In genomic region chr3:52099286-52099685, GRCm38 (mm10) we compare ENCODE assay signal across 25 mouse cellular contexts. TPM values are rescaled to one million over a fixed set of nuclear protein-coding genes. Genes with fewer than 3 reads are reported as not detected.
DNase-seq lines count a peak whose midpoint lies in the region; ATAC-seq and TF ChIP-seq lines count a peak whose summit lies in the region.
"Had no signal": no experiment of that assay in that cellular context is flagged by ENCODE, and none has a peak within 500 bp of the region (broad histone marks: within the 10 kb centered on the region; RNA-seq: fewer than 3 reads in every experiment).

No protein-coding gene starts in this region.

- DNase-seq in kidney, postnatal 0 days (ENCODE audit: low spot score), result peak; percentile 34
- no peak for DNase-seq in kidney, adult 9 months
- no peak for DNase-seq in lung, adult 2 months
- no peak for DNase-seq in yolk sac, embryonic 10.5 days (ENCODE audit: low spot score)
- DNase-seq: adrenal gland, postnatal 10 days; cerebellum, adult 11 months; cerebellum, adult 9-10 months; embryo, embryonic 11 days; gastrocnemius, postnatal 14 days; kidney, adult 18-20 months; kidney, postnatal 14 days; layer of hippocampus, adult 9-11 months; right cerebral cortex, postnatal 25 days; spleen, adult 18-20 months had no signal

- H3K4me1 ChIP-seq in kidney, postnatal 0 days (replicated peaks; ENCODE audit: insufficient read depth, low read length), result no peaks in the 10 kb centered on the region; the same call in 1 of the 2 replicates
- H3K4me1 ChIP-seq in lung, embryonic 15.5 days, result peaks cover 26% of the 10 kb centered on the region
- H3K4me1 ChIP-seq in lung, adult 2 months (ENCODE audit: control insufficient read depth, insufficient read depth, low read length), result no peaks in the 10 kb centered on the region
- H3K4me1 ChIP-seq in intestine, embryonic 15.5 days (replicated peaks), result no peaks in the 10 kb centered on the region
- H3K4me1 ChIP-seq in stomach, embryonic 16.5 days (ENCODE audit: control insufficient read depth, insufficient read depth, low read length), result peaks cover 3% of the 10 kb centered on the region

- H3K27ac ChIP-seq in kidney, postnatal 0 days, result no peak overlapping the region
- H3K27ac ChIP-seq in lung, embryonic 15.5 days, result peak overlapping the region; percentile 5; the same call in 1 of the 2 replicates
- peak overlapping the region; percentile 51; the same call in 1 of the 2 replicates for H3K27ac ChIP-seq in intestine, embryonic 15.5 days
- peak overlapping the region; percentile 63 for H3K27ac ChIP-seq in stomach, embryonic 16.5 days (ENCODE audit: low read length)
- H3K27ac ChIP-seq: embryonic facial prominence, embryonic 12.5 days; heart, embryonic 15.5 days; limb, embryonic 10.5 days; limb, embryonic 15.5 days had no signal

- H3K4me3 ChIP-seq in kidney, postnatal 0 days (replicated peaks; ENCODE audit: low read depth, low read length), result no peak overlapping the region
- H3K4me3 ChIP-seq in lung, embryonic 15.5 days, result no peak overlapping the region
- no peak overlapping the region for H3K4me3 ChIP-seq in lung, adult 2 months (replicated peaks; ENCODE audit: extremely low read depth, low read depth, low read length)
- no peak overlapping the region for H3K4me3 ChIP-seq in intestine, embryonic 15.5 days (replicated peaks)
- H3K4me3 ChIP-seq in stomach, embryonic 16.5 days (replicated peaks; ENCODE audit: low read length), result no peak overlapping the region
- H3K4me3 ChIP-seq: embryonic facial prominence, embryonic 12.5 days; heart, embryonic 15.5 days; limb, embryonic 10.5 days; limb, embryonic 15.5 days had no signal

- no peak for TF ChIP-seq POLR2A in lung, adult 2 months (IDR thresholded peaks at IDR 0.05; ENCODE audit: borderline replicate concordance, extremely low read depth, low read depth, low read length)

- H3K27me3 ChIP-seq in kidney, postnatal 0 days (ENCODE audit: insufficient read depth, low read length), result no peaks in the 10 kb centered on the region
- H3K27me3 ChIP-seq in lung, embryonic 15.5 days, result no peaks in the 10 kb centered on the region
- H3K27me3 ChIP-seq in intestine, embryonic 15.5 days (replicated peaks), result no peaks in the 10 kb centered on the region
- H3K27me3 ChIP-seq in stomach, embryonic 16.5 days (ENCODE audit: control insufficient read depth, insufficient read depth, low read length), result no peaks in the 10 kb centered on the region
- H3K27me3 ChIP-seq: embryonic facial prominence, embryonic 12.5 days; heart, embryonic 15.5 days; limb, embryonic 15.5 days had no signal

- ATAC-seq in kidney, postnatal 0 days (replicated peaks; ENCODE audit: low FRiP score, low read depth), result no peak
- no peak for ATAC-seq in lung, embryonic 15.5 days (ENCODE audit: borderline replicate concordance, extremely low read depth, low FRiP score, low TSS enrichment)
- no peak for ATAC-seq in intestine, embryonic 15.5 days
- ATAC-seq in stomach, embryonic 16.5 days (ENCODE audit: insufficient read depth, low FRiP score), result no peak
- ATAC-seq: forebrain, embryonic 14.5 days; hindbrain, embryonic 16.5 days; midbrain, embryonic 16.5 days had no signal

- no peak overlapping the region for H3K4me2 ChIP-seq in kidney, postnatal 0 days (ENCODE audit: low read length)
- H3K4me2 ChIP-seq in lung, embryonic 15.5 days, result no peak overlapping the region
- peak overlapping the region; percentile 23 for H3K4me2 ChIP-seq in intestine, embryonic 15.5 days (replicated peaks)
- peak overlapping the region; percentile 14; the same call in 1 of the 2 replicates for H3K4me2 ChIP-seq in stomach, embryonic 16.5 days (ENCODE audit: low read depth, low read length)
- H3K4me2 ChIP-seq: embryonic facial prominence, embryonic 12.5 days; heart, embryonic 15.5 days; limb, embryonic 15.5 days had no signal

- H3K9me3 ChIP-seq in kidney, postnatal 0 days (replicated peaks; ENCODE audit: low read length), result no peaks in the 10 kb centered on the region
- no peaks in the 10 kb centered on the region for H3K9me3 ChIP-seq in lung, embryonic 15.5 days
- H3K9me3 ChIP-seq in intestine, embryonic 15.5 days, result no peaks in the 10 kb centered on the region
- H3K9me3 ChIP-seq in stomach, embryonic 16.5 days (replicated peaks; ENCODE audit: control insufficient read depth, low read length), result no peaks in the 10 kb centered on the region
- H3K9me3 ChIP-seq: embryonic facial prominence, embryonic 12.5 days; heart, embryonic 15.5 days; limb, embryonic 10.5 days; limb, embryonic 15.5 days had no signal

- no peak overlapping the region for H3K9ac ChIP-seq in kidney, postnatal 0 days (ENCODE audit: low read depth, low read length)
- no peak overlapping the region for H3K9ac ChIP-seq in lung, embryonic 15.5 days
- no peak overlapping the region for H3K9ac ChIP-seq in intestine, embryonic 15.5 days
- no peak overlapping the region for H3K9ac ChIP-seq in stomach, embryonic 16.5 days (ENCODE audit: low read length)
- H3K9ac ChIP-seq: embryonic facial prominence, embryonic 12.5 days; heart, embryonic 15.5 days; limb, embryonic 15.5 days had no signal

- H3K36me3 ChIP-seq in kidney, postnatal 0 days (ENCODE audit: insufficient read depth, low read length), result no peaks in the 10 kb centered on the region
- no peaks in the 10 kb centered on the region for H3K36me3 ChIP-seq in lung, embryonic 15.5 days
- no peaks in the 10 kb centered on the region for H3K36me3 ChIP-seq in intestine, embryonic 15.5 days
- no peaks in the 10 kb centered on the region for H3K36me3 ChIP-seq in stomach, embryonic 16.5 days (ENCODE audit: control insufficient read depth, insufficient read depth, low read length)
- H3K36me3 ChIP-seq: embryonic facial prominence, embryonic 12.5 days; G1E; heart, embryonic 15.5 days; limb, embryonic 15.5 days had no signal

- 81% methylated on average over 1 of the region's 1 CpGs for WGBS in kidney, postnatal 0 days
- WGBS in lung, embryonic 15.5 days, result 61% methylated on average over 1 of the region's 1 CpGs
- 75% methylated on average over 1 of the region's 1 CpGs for WGBS in lung, adult 2 months
- 61% methylated on average over 1 of the region's 1 CpGs for WGBS in intestine, embryonic 15.5 days
- 56% methylated on average over 1 of the region's 1 CpGs for WGBS in stomach, embryonic 16.5 days

- TF ChIP-seq CTCF in kidney, postnatal 0 days (IDR thresholded peaks at IDR 0.05; ENCODE audit: low read depth), result no peak
- TF ChIP-seq CTCF in lung, adult 2 months (IDR thresholded peaks at IDR 0.05; ENCODE audit: insufficient read depth, low read length), result no peak

RNA-seq across cellular contexts. Expression of gene Maml3, which starts 5.6 kb away (rescaled TPM):
- 5.4 and 5.7 TPM in 2 replicates for polyA plus RNA-seq in kidney, postnatal 0 days (2015; fragmentation: Nextera tagmentation; extraction: Ambion mirVana)
- 7.4 and 8.4 TPM in 2 replicates for polyA plus RNA-seq in lung, embryonic 15.5 days (2015; fragmentation: Nextera tagmentation; extraction: Ambion mirVana)
- polyA plus RNA-seq in lung, adult 2 months (2012; rRNA removed), result 9.1 and 11.2 TPM in 2 replicates
- polyA plus RNA-seq in intestine, embryonic 15.5 days (2015; fragmentation: Nextera tagmentation; extraction: Ambion mirVana), result 4.1 and 4.9 TPM in 2 replicates
- polyA plus RNA-seq in stomach, embryonic 16.5 days (2015; fragmentation: Nextera tagmentation; extraction: Ambion mirVana), result 4.7 and 5.0 TPM in 2 replicates

Comparison
In these comparisons a context has a peak if more than half of its experiments do, and no peak if none do; other contexts are left out.
1. H3K4me2 ChIP-seq: peak in intestine, embryonic 15.5 days (single experiment) and stomach, embryonic 16.5 days (single experiment); none in kidney, postnatal 0 days (single experiment) and lung, embryonic 15.5 days (single experiment).